Mouse (Mus musculus): ENCODE data around the gene Hba-a2. TPM values are rescaled to one million over a fixed set of nuclear protein-coding genes. Genes with fewer than 3 reads are reported as not detected.
"Not testable (repeated sequence)": the region's sequence is repeated elsewhere in the genome, so short reads cannot be mapped to it uniquely, and the experiment has no call there.

Gene Hba-a2
- polyA plus RNA-seq (2015; fragmentation: Nextera tagmentation; extraction: Ambion mirVana), result 16,413 and 16,715 TPM in 2 replicates

DNA sequence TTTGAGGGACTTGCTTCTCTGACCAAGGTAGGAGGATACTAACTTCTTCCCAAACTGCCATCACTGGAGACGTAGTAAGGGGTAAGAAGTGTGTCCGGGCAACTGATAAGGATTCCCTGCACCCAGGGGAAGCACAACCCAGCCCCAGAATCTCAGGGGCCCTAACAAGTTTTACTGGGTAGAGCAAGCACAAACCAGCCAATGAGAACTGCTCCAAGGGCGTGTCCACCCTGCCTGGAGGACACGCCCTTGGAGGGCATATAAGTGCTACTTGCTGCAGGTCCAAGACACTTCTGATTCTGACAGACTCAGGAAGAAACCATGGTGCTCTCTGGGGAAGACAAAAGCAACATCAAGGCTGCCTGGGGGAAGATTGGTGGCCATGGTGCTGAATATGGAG is at the start of gene Hba-a2:
TSS of gene Hba-a2 (plus strand) at position 287 of the 400 bp plus-strand sequence.
- not testable (repeated sequence) for H3K4me1 ChIP-seq; H3K9me3 ChIP-seq; H3K4me3 ChIP-seq; H3K4me2 ChIP-seq; ATAC-seq (ENCODE audit: insufficient number of reproducible peaks, low FRiP score, low TSS enrichment, low read depth); H3K27ac ChIP-seq; H3K9ac ChIP-seq; H3K36me3 ChIP-seq
- no CpG with 5 or more reads among the region's 4 CpGs for WGBS
- H3K27me3 ChIP-seq, result peaks cover 12% of the 10 kb centered on the region

DNA sequence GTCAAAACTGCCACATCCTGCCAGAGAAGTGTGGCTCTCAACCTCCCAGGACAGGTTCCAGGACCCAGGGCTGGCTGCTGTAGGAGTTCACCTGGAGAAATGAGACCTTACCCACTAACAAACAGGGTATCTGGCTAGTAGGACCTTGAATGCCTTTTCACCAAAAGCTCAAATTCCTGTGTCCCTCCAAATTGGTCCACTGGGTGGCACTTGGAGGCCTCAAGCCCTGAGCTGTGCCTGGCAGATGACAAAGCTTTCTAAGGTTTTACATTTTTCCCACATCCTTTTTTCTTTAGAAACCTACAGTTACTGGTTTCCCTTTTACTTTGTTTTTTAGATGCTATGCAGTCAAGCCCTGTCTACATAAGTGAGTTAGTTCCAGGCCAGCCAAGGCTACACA is 49.2 kb upstream of the Hba-a2 start:
- Histone ChIP-seq H3K9me3 (no peaks in the 10 kb centered on the region), H3K4me3 (no peak overlapping the region), H3K27ac (no peak overlapping the region), H3K27me3 (no peaks in the 10 kb centered on the region), H3K4me1 (no peaks in the 10 kb centered on the region), H3K9ac (no peak overlapping the region), H3K4me2 (no peak overlapping the region), H3K36me3 (peaks cover 69% of the 10 kb centered on the region)
- ATAC-seq (ENCODE audit: insufficient number of reproducible peaks, low FRiP score, low TSS enrichment, low read depth), result no peak

DNA sequence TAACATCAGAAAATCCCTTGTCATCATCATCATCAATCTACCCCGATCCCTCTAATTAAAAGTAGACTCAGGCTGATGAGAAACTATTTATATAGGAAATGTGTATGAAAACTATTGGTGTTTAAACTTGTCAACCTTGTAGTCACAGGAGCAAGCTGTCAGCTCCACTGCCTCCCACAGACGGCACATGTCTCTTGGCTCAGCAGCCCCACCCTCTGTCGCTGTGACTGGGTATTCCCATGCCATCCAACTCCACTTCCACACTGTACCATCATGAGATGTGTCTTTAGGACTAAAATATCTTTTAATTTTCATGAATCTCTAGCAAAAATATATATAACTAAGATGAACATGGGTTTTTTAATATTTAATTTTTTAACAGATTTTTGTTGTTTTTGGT is 47.9 kb upstream of the Hba-a2 start:
- no peak for ATAC-seq (ENCODE audit: insufficient number of reproducible peaks, low FRiP score, low TSS enrichment, low read depth)
- H3K27ac ChIP-seq, result no peak overlapping the region
- peaks cover 70% of the 10 kb centered on the region for H3K36me3 ChIP-seq
- no peak overlapping the region for H3K4me3 ChIP-seq
- H3K4me1 ChIP-seq, result no peaks in the 10 kb centered on the region
- no peak overlapping the region for H3K4me2 ChIP-seq
- WGBS, result 82% methylated on average over 3 of the region's 3 CpGs
- no peaks in the 10 kb centered on the region for H3K27me3 ChIP-seq
- no peak overlapping the region for H3K9ac ChIP-seq
- no peaks in the 10 kb centered on the region for H3K9me3 ChIP-seq

DNA sequence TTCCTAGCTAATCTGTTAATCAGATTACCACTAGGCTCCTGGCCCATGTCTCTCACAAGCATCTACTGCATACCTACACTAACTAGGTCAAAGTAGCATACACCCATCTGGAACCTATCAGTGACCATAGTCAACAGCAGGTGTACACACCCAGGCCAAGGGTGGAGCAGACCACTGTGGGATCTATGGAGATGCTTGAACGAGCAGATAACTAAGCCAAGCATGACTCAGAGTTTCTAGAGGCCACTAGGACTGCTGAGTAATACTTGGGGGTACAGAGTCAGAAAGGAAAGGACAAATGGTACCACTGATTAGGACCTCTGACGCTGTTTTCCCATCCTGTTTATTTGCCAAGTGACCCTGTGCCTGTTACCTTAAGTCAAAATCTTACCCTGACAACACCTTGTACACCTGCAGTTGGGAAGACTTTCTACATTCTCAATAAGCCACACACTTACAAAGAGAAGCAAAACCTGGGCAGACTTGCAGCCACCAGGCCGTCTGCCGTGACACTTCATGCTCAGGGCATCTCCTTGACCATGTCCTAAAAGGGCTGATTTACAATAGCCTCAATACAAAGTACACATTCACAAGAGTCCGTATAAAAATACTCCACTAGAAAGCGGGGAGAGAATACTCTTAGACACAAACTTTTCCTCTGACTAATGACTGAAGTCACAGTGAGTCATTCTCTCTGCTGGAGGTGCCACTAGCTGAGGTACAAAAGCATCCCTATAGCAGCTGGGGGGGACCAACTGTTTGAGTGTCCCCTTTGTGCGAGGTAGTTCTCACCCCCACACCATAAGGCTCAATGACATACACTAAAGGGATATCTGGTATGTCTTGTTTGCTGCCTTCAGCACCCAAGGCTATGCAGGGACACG is 45.2 kb upstream of the Hba-a2 start:
- whole genome bisulfite sequencing, result 84% methylated on average over 8 of the region's 8 CpGs
- no peak overlapping the region for H3K4me2 ChIP-seq
- no peaks in the 10 kb centered on the region for H3K4me1 ChIP-seq
- no peak for ATAC-seq (ENCODE audit: insufficient number of reproducible peaks, low FRiP score, low TSS enrichment, low read depth)
- no peak overlapping the region for H3K27ac ChIP-seq
- H3K9me3 ChIP-seq, result no peaks in the 10 kb centered on the region
- H3K4me3 ChIP-seq, result no peak overlapping the region
- H3K36me3 ChIP-seq, result peaks cover 79% of the 10 kb centered on the region
- H3K9ac ChIP-seq, result no peak overlapping the region
- no peaks in the 10 kb centered on the region for H3K27me3 ChIP-seq

DNA sequence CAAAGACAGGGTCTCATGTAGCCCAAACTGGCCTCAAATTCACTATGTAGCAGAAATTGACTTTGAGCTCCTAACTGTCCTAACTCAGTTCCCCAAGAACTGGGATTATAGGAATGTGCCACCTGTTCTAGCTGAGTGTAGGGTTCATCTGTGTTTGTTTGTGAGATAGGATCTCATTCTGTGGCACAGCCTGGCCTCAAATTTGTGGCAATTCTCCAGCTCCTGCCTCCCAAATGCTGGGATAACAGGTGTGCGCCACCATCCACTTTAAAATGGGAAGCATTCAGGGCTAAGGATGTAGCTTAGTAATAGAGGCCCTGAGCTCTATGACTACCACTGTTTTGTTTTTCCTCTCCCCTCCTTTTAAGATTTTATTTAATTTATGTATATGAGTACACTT is 43.2 kb upstream of the Hba-a2 start:
- 100% methylated on average over 1 of the region's 1 CpGs for WGBS
- Histone ChIP-seq H3K9me3 (no peaks in the 10 kb centered on the region), H3K4me1 (no peaks in the 10 kb centered on the region), H3K27me3 (no peaks in the 10 kb centered on the region), H3K36me3 (peaks cover 62% of the 10 kb centered on the region), H3K4me3 (no peak overlapping the region), H3K9ac (no peak overlapping the region), H3K4me2 (no peak overlapping the region), H3K27ac (no peak overlapping the region)
- no peak for ATAC-seq (ENCODE audit: insufficient number of reproducible peaks, low FRiP score, low TSS enrichment, low read depth)

DNA sequence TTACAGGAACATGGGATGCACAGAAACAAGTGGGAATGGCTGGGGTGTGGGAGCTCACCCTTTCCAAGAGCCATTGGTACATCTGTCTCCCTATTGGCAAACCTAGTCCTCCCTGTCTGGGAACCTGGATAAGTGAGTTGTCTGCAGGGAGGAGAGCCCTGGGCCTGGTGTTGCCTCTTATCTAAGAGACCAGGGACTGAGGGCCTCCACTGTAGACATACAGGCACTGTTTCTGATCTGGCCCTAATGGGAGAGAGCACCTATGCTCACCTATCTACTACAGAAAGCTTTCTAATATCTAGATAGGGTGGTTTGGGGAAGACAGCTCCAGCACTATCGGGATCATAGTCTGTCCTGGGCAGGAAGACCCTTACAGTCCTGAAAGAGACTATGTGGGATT is 40.1 kb upstream of the Hba-a2 start:
- ATAC-seq (ENCODE audit: insufficient number of reproducible peaks, low FRiP score, low TSS enrichment, low read depth), result no peak
- WGBS, result 93% methylated on average over 1 of the region's 1 CpGs
- Histone ChIP-seq H3K9me3 (no peaks in the 10 kb centered on the region), H3K27me3 (no peaks in the 10 kb centered on the region), H3K4me2 (no peak overlapping the region), H3K9ac (no peak overlapping the region), H3K27ac (no peak overlapping the region), H3K36me3 (peaks cover 45% of the 10 kb centered on the region), H3K4me3 (no peak overlapping the region), H3K4me1 (no peaks in the 10 kb centered on the region)

DNA sequence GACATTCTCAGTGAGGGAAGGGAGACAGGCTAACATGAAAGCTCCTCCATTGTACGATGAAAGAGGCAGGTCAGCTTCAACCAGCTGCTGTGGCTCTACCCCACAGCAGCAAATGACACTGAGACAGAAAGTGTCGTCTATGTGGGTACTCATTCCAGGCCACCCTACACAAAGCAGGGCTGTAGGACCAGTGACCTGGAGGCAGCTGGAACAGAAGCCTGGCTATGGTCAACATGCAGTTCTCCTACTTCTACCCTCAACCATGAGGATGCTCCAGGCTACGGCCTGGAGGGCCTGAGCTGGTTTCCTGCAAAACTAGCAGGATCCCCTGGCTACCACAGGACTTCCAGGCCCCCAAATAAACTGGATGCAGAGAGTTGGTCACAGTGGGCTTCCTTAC is 39.7 kb upstream of the Hba-a2 start:
- Histone ChIP-seq H3K27me3 (no peaks in the 10 kb centered on the region), H3K4me1 (no peaks in the 10 kb centered on the region), H3K27ac (no peak overlapping the region), H3K4me3 (no peak overlapping the region), H3K36me3 (peaks cover 43% of the 10 kb centered on the region), H3K9me3 (no peaks in the 10 kb centered on the region), H3K4me2 (no peak overlapping the region), H3K9ac (no peak overlapping the region)
- WGBS, result 88% methylated on average over 3 of the region's 3 CpGs
- ATAC-seq (ENCODE audit: insufficient number of reproducible peaks, low FRiP score, low TSS enrichment, low read depth), result no peak

DNA sequence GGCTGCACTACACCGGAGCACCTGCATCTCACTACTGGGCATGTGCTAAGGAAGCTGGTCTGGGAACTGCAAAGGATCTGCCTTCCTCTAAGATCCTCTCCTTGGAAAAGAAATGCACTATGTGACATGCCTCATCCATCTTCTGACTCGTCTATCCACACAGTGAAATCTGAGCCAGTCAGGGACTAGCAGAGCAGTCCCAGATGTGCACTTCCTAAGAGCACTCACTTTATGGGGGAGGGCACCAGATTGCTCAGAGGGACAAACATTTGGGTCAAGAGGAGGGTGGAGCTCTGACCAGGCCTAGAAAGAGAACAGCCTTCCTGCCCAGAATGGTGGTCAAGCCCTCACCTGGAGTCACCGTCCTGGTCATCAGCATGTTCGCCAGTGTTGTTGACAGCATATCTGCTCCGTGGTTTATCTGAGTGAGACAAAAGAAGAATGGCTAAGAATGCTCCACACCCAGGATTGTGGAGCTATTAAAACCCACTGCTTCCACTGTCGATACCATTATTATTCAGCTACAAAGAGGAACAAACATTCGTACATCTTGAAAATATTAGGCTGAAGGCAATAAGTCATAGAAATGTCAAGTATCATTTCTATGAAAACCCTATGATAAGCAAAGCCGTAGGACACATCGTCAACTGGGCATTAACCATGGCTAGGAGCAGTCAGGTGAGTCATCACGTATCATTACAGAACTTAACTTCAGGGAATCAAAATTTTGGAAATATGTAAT is 33.4 kb upstream of the Hba-a2 start:
- Histone ChIP-seq H3K4me3 (no peak overlapping the region), H3K27me3 (no peaks in the 10 kb centered on the region), H3K36me3 (peaks cover 14% of the 10 kb centered on the region), H3K9ac (no peak overlapping the region), H3K4me2 (no peak overlapping the region), H3K4me1 (peaks cover 9% of the 10 kb centered on the region), H3K9me3 (no peaks in the 10 kb centered on the region), H3K27ac (no peak overlapping the region)
- WGBS, result 70% methylated on average over 10 of the region's 10 CpGs
- no peak for ATAC-seq (ENCODE audit: insufficient number of reproducible peaks, low FRiP score, low TSS enrichment, low read depth)

DNA sequence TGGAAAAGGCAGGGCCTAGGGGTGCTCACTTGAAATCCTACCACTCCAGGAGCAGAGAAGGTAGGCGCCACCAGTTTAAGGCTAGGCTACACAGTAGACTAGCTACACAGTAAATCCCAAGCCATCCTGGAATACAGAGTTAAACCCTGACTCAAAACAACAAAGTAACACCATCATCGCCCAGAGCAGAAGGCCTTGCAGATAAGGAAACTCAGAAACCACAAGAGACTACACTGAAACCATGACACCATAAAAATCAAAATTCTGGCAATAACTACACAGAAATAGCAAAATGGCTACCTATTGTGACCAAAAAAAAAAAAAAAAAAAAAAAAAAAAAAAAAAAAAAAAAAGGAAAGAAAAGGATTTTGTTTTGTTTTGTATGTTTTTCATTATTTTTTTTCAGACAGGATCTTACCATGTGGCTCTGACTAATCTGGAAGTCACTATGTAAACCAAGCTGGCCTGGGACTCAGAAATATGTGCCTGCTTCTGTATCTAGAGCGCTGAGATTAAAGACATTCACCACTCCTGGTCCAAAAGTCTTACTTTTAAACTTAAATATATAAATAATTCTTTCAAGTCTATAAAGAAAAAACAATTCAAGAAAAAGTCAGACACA is 31.1 kb upstream of the Hba-a2 start:
- no peaks in the 10 kb centered on the region for H3K27me3 ChIP-seq
- peaks cover 15% of the 10 kb centered on the region for H3K4me1 ChIP-seq
- no peak overlapping the region for H3K4me3 ChIP-seq
- no peak for ATAC-seq (ENCODE audit: insufficient number of reproducible peaks, low FRiP score, low TSS enrichment, low read depth)
- WGBS, result 87% methylated on average over 3 of the region's 3 CpGs
- H3K9ac ChIP-seq, result no peak overlapping the region
- peaks cover 13% of the 10 kb centered on the region for H3K36me3 ChIP-seq
- no peaks in the 10 kb centered on the region for H3K9me3 ChIP-seq
- no peak overlapping the region for H3K27ac ChIP-seq
- no peak overlapping the region for H3K4me2 ChIP-seq

DNA sequence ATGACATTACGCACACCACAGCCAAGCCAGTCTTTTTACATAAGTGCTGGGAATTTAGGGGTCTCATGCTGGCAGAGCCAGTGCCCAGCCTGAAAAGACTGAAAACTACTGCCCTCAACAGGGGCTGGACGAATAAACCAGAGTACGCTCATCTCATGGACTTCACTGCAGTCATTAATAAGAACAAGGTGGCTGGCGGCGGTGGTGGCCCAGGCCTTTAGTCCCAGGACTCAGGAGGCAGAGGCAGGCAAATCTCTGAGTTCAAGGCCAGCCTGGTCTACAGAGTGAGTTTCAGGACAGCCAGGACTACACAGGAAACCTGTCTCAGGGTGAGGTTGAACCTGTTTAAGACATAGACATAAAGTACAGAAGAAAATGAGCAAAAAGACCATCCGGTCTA is 30.1 kb upstream of the Hba-a2 start:
- peaks cover 7% of the 10 kb centered on the region for H3K36me3 ChIP-seq
- H3K9ac ChIP-seq, result no peak overlapping the region
- H3K4me3 ChIP-seq, result no peak overlapping the region
- peaks cover 15% of the 10 kb centered on the region for H3K4me1 ChIP-seq
- H3K27me3 ChIP-seq, result no peaks in the 10 kb centered on the region
- H3K9me3 ChIP-seq, result no peaks in the 10 kb centered on the region
- no peak for ATAC-seq (ENCODE audit: insufficient number of reproducible peaks, low FRiP score, low TSS enrichment, low read depth)
- no peak overlapping the region for H3K4me2 ChIP-seq
- 96% methylated on average over 6 of the region's 6 CpGs for WGBS
- no peak overlapping the region for H3K27ac ChIP-seq

DNA sequence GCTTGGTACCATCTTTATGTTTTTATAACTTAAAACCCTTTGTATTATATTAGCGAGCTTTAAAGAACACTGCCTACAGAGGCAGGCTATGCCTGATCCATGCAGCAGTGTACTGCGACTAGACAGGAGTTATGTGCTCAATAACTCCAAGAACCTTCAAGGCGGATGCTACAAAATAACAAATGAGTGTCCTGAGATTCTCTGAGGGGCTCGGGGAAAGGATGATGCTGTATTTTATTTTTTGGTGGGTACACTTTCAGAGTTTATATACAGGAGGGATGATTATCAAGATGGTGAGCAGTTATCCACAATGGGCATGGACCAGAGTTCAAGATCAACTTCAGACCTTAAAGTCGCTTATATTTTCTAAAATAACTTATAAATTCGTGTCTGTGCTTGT is 29.5 kb upstream of the Hba-a2 start:
- no peaks in the 10 kb centered on the region for H3K27me3 ChIP-seq
- peaks cover 15% of the 10 kb centered on the region for H3K4me1 ChIP-seq
- H3K4me2 ChIP-seq, result peak overlapping the region; percentile 56
- peak overlapping the region; percentile 82 for H3K4me3 ChIP-seq
- H3K9me3 ChIP-seq, result no peaks in the 10 kb centered on the region
- H3K36me3 ChIP-seq, result peaks cover 7% of the 10 kb centered on the region
- 21% methylated on average over 6 of the region's 6 CpGs for WGBS
- no peak for ATAC-seq (ENCODE audit: insufficient number of reproducible peaks, low FRiP score, low TSS enrichment, low read depth)
- H3K27ac ChIP-seq, result peak overlapping the region; percentile 95
- H3K9ac ChIP-seq, result peak overlapping the region; percentile 95

All from limb, embryonic 15.5 days (tissue).